Mouse (Mus musculus) T-helper 2 cell (primary cell): ENCODE data around the gene S100a7a.

Experiments
- in situ Hi-C: fragments of 300-600 bp; cut with MboI, MseI; formaldehyde crosslinking; loops from one replicate; pipeline ENCODE4 v1.15.1; 2025; ENCODE audit warnings: high pct_unique_total_duplicates

The S100a7a gene

DNA sequence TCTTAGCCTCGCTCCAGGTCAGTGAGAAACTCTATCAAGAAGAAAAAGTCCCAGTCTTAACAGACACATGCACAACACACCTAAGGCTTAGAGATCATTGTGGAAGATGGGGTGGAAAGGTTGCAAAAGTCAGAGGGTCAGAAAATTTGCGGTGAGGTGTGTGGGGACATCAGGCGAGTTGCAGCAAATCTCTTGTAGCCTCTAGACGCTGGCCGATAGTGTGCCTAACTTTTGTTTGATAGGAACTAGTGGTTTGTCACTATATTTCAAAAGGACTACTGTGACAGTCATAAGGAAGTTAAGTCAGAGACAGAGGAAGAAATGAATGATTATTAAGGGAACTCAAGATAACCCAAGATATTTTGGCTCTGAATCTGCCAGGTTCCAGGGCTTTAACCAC lies 26.5 kb upstream of the S100a7a start:
- in situ Hi-C loops = no loop called here

DNA sequence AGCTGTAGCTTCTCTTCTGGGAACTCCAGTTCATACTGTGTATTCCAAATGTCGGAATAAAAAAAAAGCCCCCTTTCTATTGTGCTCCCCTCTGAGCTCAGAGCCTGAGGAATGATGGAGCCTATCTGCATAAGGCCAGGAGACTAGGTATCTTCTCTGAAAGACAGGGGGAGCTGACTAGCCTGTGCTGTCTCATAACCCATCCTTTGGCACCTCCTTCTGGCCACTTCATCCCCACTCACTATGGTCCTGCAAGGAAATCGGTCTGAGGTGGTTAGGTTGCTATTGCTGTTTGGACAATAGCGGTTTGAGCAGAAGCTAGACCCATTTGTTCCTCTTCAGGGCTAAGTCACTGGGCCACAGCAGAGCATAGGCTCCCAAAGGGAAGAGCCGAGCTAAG lies 26.0 kb upstream of the S100a7a start:
- in situ Hi-C loops = no loop called here

DNA sequence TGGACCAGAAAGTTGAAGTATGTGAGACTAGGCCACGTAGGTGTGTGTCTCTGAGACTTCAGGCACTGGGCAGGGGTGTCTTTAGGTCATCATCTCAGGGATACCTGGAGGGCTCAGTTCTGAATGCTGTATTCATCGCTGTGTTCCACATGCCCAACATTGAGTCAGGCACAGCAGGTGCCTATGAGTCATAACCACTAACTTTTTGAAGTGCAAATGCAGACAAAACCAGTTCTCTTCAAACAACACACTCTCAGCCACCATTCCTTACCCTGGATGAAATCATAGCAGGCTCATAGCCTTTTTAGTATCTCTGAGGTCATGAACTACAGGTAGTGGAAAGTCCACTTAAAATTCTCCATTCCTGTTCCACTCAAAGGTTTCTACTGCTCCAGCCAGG lies 24.5 kb upstream of the S100a7a start:
- in situ Hi-C loops = no loop called here

DNA sequence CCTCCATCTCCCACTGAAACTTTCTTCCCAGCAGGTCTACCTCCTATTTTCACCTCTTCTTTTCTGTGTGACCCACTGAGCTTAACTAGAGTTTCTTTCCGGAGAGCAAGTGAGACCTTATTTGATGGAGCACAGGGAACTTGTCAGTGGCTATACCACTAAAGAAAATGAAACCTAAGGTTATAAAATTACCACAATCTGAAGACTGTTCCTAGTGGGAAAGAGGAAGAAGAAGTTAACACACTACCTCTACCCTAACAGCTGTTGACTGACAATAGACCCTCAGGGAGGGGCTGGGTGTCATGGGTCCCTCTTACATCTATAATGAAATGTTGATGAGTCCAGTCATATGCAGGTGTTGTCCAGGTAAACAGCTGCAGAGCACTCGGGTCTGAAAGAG lies 21.8 kb upstream of the S100a7a start:
- in situ Hi-C loops = no loop called here

DNA sequence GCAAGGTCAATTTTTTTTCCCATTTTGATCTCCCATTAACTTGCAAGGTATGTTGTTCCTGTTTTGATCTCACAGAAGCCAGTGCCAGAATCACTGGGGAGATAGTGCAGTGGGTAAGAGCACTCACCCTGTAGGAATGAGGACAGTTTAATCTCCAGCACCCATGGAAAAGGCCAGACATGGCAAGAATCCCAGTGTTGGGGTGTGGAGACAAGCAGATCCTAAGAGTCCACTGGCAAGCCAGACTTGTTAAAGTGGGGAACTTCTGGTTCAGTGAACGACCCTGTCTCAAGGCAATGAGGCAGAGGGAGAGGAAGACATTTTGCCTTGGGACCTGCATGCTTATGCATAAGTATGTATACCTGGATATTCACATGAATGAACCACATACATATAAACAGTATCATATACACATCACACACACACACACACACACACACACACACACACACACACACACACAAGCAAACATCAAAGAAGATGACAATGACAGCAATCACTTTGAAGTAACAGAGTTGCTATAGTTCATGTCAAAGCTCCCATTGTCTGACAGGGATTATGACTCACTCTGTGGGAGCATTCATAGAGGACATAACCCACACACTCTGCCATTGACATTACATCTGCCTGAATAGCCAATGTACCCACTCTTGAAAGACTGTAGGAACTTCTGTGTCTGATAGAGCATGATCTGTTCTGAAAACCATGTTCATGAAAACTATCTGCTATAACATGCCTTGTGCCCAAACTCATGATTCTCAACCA lies 15.1 kb upstream of the S100a7a start:
- in situ Hi-C loops = no loop called here

DNA sequence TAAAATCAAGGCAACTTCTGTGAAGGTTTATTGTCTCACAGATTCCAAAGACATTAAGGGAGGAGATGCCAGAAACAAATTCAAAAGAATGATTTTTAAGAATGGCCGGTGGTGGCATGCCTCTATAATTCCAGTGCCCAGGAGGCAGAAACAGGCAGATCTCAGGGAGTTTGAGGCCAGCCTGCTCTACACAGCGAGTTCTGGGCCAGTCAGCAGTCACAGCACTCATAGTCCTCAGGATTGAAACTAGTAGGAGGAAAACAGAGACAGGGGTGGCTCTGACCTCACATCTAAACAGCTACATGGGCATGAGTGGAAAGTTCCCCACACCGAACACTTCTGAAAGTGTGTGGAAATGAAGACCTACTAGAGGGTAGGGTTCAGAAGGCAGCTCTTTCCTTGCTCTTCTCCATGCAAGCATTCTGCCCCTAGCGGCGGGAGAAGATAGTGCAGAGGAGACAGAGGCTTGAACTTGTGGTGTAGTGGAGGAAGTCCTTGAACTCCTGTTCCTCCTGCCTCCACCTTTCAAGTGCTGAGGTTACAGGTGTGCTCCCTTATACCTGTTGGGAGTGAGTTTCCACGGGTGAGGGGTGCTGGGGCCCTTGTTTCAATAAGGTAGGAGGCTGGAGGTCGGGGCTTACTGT lies 14.2 kb upstream of the S100a7a start:
- in situ Hi-C loops = no loop called here

DNA sequence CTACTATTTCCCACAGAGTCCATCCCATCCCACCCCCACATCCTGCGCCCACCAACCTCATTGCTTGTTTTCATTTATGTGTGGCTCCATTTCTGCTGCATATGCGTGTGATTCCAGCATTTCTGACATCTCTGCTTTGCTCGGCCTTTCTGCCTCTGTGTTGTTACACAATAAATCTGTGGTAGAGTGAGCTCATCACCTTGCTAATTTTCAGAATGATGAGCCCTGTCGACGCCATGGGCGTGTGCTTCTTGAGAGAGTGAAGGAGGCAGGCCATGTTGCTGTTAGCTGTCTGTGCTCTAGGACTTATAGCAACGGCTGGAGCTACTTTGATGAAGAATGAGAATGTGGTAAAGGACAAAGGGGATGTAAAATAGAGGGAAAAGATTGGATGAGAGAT lies 12.8 kb upstream of the S100a7a start:
- in situ Hi-C loops = no loop called here

DNA sequence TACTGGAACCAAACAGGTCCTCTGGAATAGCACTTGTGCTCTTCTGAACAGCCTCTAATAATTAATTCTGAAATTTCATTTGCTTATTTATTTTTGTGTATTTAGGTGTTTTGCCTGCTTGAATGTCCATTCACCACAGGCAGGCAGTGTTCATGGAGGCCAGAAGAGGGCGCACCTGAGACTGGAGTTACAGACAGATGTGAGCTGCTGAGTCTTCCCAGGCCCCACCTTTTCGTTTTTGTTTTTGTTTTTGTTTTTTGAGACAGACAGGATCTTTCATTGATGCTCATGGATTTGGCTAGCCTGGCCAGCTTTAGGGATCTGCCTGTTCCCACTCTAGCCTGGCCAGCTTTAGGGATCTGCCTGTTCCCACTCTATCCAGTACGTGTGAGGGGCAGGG lies 9.6 kb upstream of the S100a7a start:
- in situ Hi-C loops = no loop called here

DNA sequence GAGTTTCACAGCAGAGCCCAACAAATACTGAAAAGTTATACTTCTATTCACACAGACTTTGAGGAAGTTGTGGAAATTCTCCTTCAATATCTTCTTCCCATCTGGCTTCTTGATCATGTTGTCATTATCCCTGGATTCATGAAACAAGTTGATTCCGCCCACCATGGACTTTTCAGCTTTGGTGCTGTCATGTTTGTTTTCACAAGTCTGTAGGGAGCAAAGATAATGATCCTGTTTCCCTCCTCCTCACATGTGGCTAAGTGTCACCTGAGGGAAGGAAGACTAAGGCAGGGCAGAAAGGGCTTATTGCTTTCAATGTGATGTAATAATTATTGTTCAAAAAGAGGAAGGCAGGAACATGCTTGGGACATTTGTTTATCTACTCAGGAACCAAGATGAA lies 6.5 kb upstream of the S100a7a start:
- in situ Hi-C loops = no loop called here

DNA sequence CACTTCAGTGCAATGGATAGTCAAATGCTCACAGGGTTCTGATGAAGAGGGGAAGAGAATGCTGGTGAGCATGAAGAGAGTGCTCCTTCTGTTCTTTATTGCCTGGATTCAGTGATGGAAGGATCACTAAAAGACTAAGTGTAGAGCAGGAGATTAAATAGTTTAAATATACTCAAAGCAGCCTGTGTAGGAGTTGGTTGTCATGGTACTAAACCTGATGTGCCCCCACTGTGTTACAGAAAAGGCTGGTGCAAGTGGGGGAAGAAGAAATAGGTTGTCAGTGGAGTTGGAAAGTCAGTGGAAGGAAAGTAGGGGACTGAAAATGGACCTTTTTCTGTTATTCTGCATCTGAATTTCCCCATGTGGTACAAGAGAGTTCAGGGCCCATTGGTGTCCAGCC lies 4.8 kb upstream of the S100a7a start:
- in situ Hi-C loops = no loop called here

DNA sequence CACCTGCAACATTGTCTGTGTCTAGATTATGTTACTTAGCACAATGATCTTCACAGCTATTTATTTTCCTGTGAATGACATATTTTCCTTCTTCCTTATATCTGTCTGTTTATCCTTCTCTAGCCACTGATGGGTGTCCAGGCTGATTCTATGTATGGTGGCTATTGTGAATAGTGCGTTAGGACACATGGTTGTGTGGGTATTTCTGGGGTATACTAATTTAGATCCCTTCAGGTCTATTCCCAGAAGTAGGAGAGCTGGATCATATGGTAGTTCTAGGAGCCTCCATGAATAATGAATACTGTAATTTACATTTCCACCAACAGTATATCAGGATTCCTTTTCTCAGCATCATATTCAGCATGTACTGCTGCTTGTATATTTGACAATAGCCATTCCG lies 4.0 kb upstream of the S100a7a start:
- in situ Hi-C loops = no loop called here

DNA sequence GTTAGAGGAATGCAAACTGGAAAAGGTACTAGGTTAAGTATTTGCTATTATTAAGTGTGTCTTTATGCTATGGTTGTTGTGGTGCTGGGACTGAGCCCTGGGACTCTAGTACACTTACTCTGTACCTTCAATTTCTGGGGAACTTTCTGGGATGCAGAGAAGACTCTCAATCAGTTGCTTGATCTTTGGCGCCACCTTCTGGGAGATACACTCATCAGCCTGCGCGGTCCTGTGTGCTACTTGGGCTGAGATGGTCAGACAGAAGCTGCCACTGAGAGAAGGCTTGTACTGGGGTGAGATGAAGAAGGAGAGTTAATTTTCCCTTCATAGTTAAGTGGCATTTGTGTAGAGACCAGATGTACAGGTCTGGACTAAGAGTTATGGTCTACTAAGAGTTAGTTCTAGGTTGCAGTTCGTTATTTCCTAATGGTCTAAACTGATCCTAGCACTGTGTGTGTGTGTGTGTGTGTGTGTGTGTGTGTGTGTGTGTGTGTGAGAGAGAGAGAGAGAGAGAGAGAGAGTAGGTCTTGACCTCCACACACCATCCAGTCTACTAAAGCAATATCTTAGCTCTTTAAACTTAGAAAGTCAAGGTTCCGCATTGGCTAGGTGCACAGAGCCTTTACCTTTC lies 824 bp upstream of the S100a7a start:
- in situ Hi-C loops = no loop called here

DNA sequence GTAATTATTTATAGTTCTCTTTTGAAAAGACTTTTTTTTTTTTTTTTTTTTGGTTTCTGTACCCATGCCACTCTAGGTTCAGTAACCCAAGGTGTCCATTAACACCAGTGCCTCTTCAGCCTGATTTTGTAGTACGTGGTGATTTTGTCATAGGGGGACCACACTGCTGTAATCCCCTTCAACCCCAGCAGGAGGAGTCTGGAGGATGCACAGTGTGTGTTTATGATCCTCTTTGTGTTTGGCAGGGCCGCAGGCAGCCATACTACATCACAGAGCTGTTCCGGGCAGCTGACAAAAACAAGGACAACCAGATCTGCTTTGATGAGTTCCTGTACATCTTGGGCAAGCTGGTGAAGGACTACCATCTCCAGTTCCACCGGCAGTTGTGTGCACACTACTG lies 3.6 kb downstream of the S100a7a start:
- in situ Hi-C loops = no loop called here

DNA sequence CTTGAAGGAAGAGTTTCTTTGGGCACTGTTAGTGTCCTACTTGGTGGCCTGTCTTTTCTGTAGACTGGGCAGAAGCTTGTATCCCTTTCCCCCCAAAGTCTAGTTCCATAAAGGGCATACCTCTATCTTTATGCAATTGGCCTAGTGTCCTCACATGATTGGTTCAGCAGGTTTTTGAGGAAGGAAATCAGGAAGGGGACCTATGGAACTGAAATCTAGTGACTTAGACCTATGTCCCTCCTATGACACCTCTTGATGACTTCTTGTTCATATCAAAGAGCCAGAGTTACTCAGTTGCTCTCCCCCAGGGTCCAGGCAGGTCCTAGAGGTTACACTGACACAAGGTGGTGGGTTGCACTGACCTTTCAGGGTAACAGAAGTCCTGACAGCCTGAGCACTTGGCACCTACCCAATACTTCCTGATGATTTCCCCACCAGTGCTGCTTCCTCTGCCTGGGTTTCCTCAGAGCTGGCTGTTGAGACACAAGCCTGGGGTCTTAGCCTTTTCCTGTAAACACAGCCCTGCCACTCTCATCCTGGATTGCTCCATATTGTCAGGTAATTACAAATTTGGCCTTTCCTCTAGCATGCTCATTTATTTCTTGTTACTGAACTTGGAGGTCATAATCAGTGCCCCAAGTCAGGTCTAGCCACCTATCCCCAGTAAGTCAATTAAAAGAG lies 5.7 kb downstream of the S100a7a start:
- in situ Hi-C loops = no loop called here

DNA sequence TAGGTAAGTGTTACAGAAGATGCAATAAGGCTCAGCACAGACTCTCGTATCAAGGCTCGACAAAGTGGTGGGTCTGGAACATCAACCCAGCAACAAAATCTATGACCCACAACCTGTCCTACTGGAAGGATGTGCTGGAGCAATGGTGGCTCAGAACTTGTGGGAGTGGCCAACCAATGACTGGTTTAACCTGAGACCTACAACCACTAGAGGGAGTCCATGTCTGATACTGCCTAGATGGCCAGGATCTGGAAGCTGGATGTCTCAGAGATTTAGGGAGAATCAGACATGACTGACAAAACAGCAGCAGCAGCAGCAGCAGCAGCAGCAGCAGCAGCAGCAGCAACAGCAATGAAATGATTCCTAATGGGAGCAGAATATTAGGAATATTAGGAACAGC lies 10.4 kb downstream of the S100a7a start:
- in situ Hi-C loops = no loop called here

DNA sequence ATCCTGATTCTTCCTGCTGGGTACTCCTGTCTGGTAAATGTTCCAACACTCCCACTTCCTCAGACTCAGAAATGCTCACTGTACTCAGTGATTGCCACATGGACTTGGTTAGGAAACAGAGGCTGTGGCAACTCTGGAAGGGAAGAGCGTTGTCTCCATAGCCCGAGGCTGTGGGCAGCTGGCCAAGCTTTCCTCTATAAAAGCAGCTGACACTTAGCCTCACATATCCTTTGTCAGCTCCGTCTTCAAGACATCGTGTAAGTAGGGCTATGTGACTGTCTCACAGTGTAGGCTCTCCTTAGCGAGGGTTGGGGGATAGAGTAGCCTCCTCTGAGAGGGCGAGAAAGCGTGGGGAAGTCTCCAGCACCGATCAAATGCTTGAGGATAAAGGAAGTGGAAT lies 15.0 kb downstream of the S100a7a start, which contains the start of gene S100a8:
Gene S100a8, plus strand, starts transcription at position 133 of the 400 bp plus-strand sequence.
- in situ Hi-C loops = no loop called here

DNA sequence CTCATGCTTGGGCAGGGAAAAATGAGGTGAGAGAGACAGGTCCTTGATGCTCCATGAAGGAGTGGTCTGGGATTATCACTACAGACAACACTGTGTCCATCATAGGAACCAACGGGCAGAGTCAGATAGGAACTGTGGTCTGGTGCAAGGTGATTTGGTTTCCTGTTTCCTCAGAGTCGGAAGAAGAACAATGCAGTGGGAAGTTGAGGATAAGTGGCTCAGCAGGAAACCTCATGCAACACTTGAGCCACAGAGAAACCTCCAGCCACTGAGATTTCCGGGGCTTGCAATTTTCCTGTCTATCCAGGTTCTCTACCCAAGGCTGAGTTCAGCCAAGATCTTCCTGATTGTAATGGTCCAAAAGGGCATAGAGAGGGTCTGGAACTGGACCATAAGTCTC lies 24.8 kb downstream of the S100a7a start:
- in situ Hi-C loops = no loop called here

DNA sequence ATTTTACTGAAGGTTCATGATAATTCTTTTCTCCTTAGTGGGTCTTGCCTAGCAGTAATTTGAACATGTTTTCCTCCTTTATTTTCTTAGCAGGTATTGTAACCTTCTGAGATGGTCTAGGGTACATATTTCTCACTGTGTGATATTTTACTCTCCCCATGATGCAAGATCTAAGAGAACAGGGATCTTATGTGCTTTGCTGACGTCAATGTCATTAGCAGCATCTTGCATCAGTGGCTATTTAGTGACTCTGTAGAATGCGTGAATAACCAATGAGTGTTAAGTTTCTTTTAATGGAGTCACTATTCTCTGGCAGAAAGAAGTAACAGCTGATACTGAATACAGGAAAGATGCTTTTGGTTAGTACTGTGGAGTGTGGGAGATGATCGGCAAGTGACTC lies 30.1 kb downstream of the S100a7a start:
- in situ Hi-C loops = no loop called here

DNA sequence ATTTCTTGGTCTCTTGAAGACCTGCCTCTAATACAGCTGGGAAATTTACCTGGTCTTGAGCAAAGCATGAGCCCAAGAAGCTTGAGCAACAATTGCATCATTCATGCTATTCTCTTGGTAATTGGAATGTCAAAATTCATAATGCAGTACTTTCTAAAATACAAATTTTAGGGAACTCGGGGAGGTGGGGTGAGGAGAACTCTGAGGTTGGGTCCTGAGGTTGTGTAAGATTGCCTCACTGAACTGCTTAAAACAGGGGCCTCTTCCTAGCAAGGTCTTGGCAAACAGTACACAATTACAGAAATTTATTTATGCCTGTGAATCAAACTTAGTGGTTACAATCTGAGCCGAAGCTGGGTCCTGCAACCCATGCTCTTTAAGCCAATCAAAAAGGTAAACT lies 33.0 kb downstream of the S100a7a start:
- in situ Hi-C loops = no loop called here

DNA sequence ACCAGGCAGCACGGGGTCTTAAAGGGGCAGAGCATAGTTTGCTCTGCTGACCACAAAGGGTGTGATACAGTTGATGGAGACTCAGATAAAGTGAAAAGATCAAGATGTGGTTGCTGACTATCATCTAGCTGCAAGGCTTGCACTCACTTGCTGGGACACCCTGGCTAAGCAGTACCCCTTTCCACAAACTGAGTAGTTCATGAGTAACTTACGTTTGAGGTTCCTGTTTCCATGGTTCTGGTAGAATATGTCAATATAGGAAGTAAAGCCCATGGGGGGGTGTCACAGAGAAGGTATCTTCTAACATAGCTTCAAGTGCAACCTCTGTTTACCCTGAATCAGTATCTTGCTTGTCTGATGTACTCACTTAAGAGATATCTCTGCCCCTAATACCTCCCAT lies 39.7 kb downstream of the S100a7a start:
- in situ Hi-C loops = no loop called here

DNA sequence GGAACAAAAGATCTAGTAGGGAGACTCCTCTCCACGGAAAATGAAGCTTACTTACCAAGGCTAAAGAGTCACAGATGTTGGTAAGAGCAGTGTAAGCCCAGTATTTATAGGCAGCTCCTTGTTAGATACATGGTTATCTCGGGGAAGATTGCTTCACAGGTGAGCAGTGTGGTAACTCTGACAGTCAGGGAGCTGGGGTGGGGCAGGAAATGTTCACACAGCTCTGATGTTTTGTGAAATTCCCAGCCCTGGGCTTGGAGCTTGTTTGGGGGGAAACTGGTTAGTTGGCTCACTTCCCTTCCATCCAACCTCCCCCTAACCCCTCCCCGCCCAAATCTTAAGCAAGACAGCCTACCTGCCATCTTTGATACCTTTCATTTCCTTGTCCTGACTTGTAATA lies 41.8 kb downstream of the S100a7a start, which contains the start of gene S100a9:
Gene S100a9, minus strand, starts transcription at position 109 of the 400 bp plus-strand sequence.
- in situ Hi-C loops = no loop called here

DNA sequence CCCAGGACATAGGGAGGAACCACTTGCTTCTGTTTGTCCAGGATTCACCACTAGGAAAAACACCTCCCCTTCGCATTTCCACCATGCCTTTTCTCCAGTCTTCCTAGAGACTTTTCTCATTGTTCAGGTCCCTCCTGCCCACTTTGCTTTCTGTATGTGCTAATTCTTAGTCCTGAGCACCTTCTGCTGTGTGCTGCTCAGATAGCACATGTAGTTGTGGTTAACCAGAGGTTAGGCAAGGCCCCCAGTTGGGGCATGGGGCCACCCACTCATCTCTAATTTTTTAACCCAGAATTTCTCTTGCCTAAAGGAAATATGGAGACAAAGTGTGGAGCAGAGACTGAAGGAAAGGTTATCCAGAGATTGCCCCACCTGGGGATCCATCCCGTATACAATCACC lies 48.4 kb downstream of the S100a7a start:
- in situ Hi-C loops = no loop called here
